Mouse (Mus musculus) gastrocnemius, postnatal 4 days (tissue): ENCODE measurements around the gene Rrm1. TPM values are rescaled to one million over a fixed set of nuclear protein-coding genes. Genes with fewer than 3 reads are reported as not detected.

ENCODE experiments used
- DNase-seq, 2 experiments: peaks; one replicate each; pipeline ENCODE4 v3.0.0; 2021 to 2022; ENCODE audit warnings: low spot score in 2 of 2, mixed read lengths in 2 of 2
- total RNA-seq, 2 experiments: library from RNA; stranded (reverse); gene quantifications; 2 replicates each; pipeline ENCODE4 v1.2.3; 2021

Rrm1 gene
- total RNA-seq, 2 experiments from 2014 or later: 49.5 to 52.2 TPM

GRCm38 (mm10) chr7:102517051-102517335 lies 75.5 kb downstream of the Rrm1 start:
- DNase-seq: no peak

Other genes starting within 250 kb of the Rrm1 start
- gene Nup98, start 231.5 kb upstream of the Rrm1 start, total RNA-seq: 10 to 100 TPM; 41.2 to 43.6 TPM
- 10 to 100 TPM; 42.7 to 42.8 TPM for gene Pgap2, start 231.5 kb upstream of the Rrm1 start, total RNA-seq
- gene Rhog, start 185.6 kb upstream of the Rrm1 start, total RNA-seq: 10 to 100 TPM; 42.9 to 43.5 TPM
- gene Stim1, start 173.9 kb upstream of the Rrm1 start, total RNA-seq: 100 to 1,000 TPM; 248 to 260 TPM
- gene Olfr543, start 40.0 kb downstream of the Rrm1 start, total RNA-seq: not detected
- not detected for gene Olfr544, start 46.6 kb downstream of the Rrm1 start, total RNA-seq
- gene Olfr545, start 57.9 kb downstream of the Rrm1 start, total RNA-seq: not detected
- gene Olfr547, start 93.1 kb downstream of the Rrm1 start, total RNA-seq: not detected
- gene Olfr548-ps1, start 99.2 kb downstream of the Rrm1 start, total RNA-seq: not detected
- gene Olfr549, start 108.2 kb downstream of the Rrm1 start, total RNA-seq: not detected
- gene Trim21, start 123.8 kb downstream of the Rrm1 start, total RNA-seq: 1 to 10 TPM; 4.7 to 6.4 TPM
- gene Olfr550, start 129.7 kb downstream of the Rrm1 start, total RNA-seq: under 1 TPM in 1 of 2 experiments, not detected in 1; 0.10 TPM
- gene Olfr551, start 150.2 kb downstream of the Rrm1 start, total RNA-seq: not detected
- not detected for gene Olfr552, start 156.1 kb downstream of the Rrm1 start, total RNA-seq
- not detected for gene Olfr553, start 176.5 kb downstream of the Rrm1 start, total RNA-seq
- not detected for gene Olfr554, start 196.7 kb downstream of the Rrm1 start, total RNA-seq
- not detected for gene Olfr555, start 217.1 kb downstream of the Rrm1 start, total RNA-seq
- gene Olfr556, start 223.2 kb downstream of the Rrm1 start, total RNA-seq: not detected
- gene Trim68, start 245.6 kb downstream of the Rrm1 start, total RNA-seq: 1 to 10 TPM; 7.2 to 9.0 TPM